Mouse (Mus musculus): ENCODE results near the gene Mical2. TPM values are rescaled to one million over a fixed set of nuclear protein-coding genes. Genes with fewer than 3 reads are reported as not detected.

Mical2 gene
- total and polyA plus RNA-seq, 3 experiments: 0.22 TPM; not detected in 2

- Histone ChIP-seq H3K27me3 (ENCODE audit: insufficient read depth, low read length) (no peaks in the 10 kb centered on the region; the same call in 1 of the 2 replicates), H3K36me3 (replicated peaks) (no peaks in the 10 kb centered on the region)
- no peak for ATAC-seq (ENCODE audit: extremely low read depth, insufficient number of reproducible peaks, low FRiP score, poor library complexity, severe bottlenecking)
These were observed 151.0 kb downstream of the Mical2 start for GRCm38 (mm10) chr7:112376611-112377010.

GRCm38 (mm10) chr7:112377314-112377713 is 151.7 kb downstream of the Mical2 start:
- H3K4me3 ChIP-seq (ENCODE audit: low read depth, low read length): no peak overlapping the region
- H3K36me3 ChIP-seq (replicated peaks): no peaks in the 10 kb centered on the region
- TF ChIP-seq GATA1 (IDR thresholded peaks at IDR 0.05; ENCODE audit: borderline replicate concordance, low read length) (no peak), GATA2 (IDR thresholded peaks at IDR 0.05; ENCODE audit: borderline replicate concordance, low read depth, low read length) (no peak), CTCF (IDR thresholded peaks at IDR 0.05; ENCODE audit: low read depth, low read length) (no peak), TAL1 (conservative IDR thresholded peaks at IDR 0.05; ENCODE audit: low read depth, low read length) (no peak), POLR2AphosphoS5 (IDR thresholded peaks at IDR 0.05; ENCODE audit: insufficient replicate concordance, low read depth, low read length) (no peak)
- H3K4me1 ChIP-seq (ENCODE audit: insufficient read depth, low read depth, low read length): no peaks in the 10 kb centered on the region
- H3K9me3 ChIP-seq (replicated peaks): peaks cover 19% of the 10 kb centered on the region
- no peaks in the 10 kb centered on the region; the same call in 1 of the 2 replicates for H3K27me3 ChIP-seq (ENCODE audit: insufficient read depth, low read length)
- ATAC-seq (ENCODE audit: extremely low read depth, insufficient number of reproducible peaks, low FRiP score, poor library complexity, severe bottlenecking) (no peak), DNase-seq (ENCODE audit: low spot score) (no peak)

More at GRCm38 (mm10) chr7:112376611-112377010, 151.0 kb downstream of the Mical2 start:
- TF ChIP-seq CTCF (IDR thresholded peaks at IDR 0.05; ENCODE audit: low read depth, low read length): no peak
- TF ChIP-seq GATA2 (IDR thresholded peaks at IDR 0.05; ENCODE audit: borderline replicate concordance, low read depth, low read length): no peak
- no peak for TF ChIP-seq POLR2AphosphoS5 (IDR thresholded peaks at IDR 0.05; ENCODE audit: insufficient replicate concordance, low read depth, low read length)
- TF ChIP-seq TAL1 (conservative IDR thresholded peaks at IDR 0.05; ENCODE audit: low read depth, low read length): no peak
- no peak for TF ChIP-seq GATA1 (IDR thresholded peaks at IDR 0.05; ENCODE audit: borderline replicate concordance, low read length)
- Histone ChIP-seq H3K4me1 (ENCODE audit: insufficient read depth, low read depth, low read length) (no peaks in the 10 kb centered on the region), H3K4me3 (ENCODE audit: low read depth, low read length) (no peak overlapping the region), H3K9me3 (replicated peaks) (peaks cover 20% of the 10 kb centered on the region)
- DNase-seq (ENCODE audit: low spot score): no peak

GRCm38 (mm10) chr7:112378056-112378455 is 152.4 kb downstream of the Mical2 start:
- TF ChIP-seq POLR2AphosphoS5 (IDR thresholded peaks at IDR 0.05; ENCODE audit: insufficient replicate concordance, low read depth, low read length): no peak
- TF ChIP-seq GATA2 (IDR thresholded peaks at IDR 0.05; ENCODE audit: borderline replicate concordance, low read depth, low read length): no peak
- no peak for TF ChIP-seq TAL1 (conservative IDR thresholded peaks at IDR 0.05; ENCODE audit: low read depth, low read length)
- no peak for TF ChIP-seq GATA1 (IDR thresholded peaks at IDR 0.05; ENCODE audit: borderline replicate concordance, low read length)
- no peak for TF ChIP-seq CTCF (IDR thresholded peaks at IDR 0.05; ENCODE audit: low read depth, low read length)

GRCm38 (mm10) chr7:112378476-112378875 is 152.8 kb downstream of the Mical2 start:
- Histone ChIP-seq H3K36me3 (replicated peaks) (no peaks in the 10 kb centered on the region), H3K4me1 (ENCODE audit: insufficient read depth, low read depth, low read length) (no peaks in the 10 kb centered on the region), H3K27me3 (ENCODE audit: insufficient read depth, low read length) (no peaks in the 10 kb centered on the region; the same call in 1 of the 2 replicates), H3K4me3 (ENCODE audit: low read depth, low read length) (no peak overlapping the region), H3K9me3 (replicated peaks) (peaks cover 22% of the 10 kb centered on the region)
- TF ChIP-seq POLR2AphosphoS5 (IDR thresholded peaks at IDR 0.05; ENCODE audit: insufficient replicate concordance, low read depth, low read length): no peak
- no peak for TF ChIP-seq GATA2 (IDR thresholded peaks at IDR 0.05; ENCODE audit: borderline replicate concordance, low read depth, low read length)
- TF ChIP-seq CTCF (IDR thresholded peaks at IDR 0.05; ENCODE audit: low read depth, low read length): no peak
- TF ChIP-seq TAL1 (conservative IDR thresholded peaks at IDR 0.05; ENCODE audit: low read depth, low read length): no peak
- no peak for TF ChIP-seq GATA1 (IDR thresholded peaks at IDR 0.05; ENCODE audit: borderline replicate concordance, low read length)
- no peak for DNase-seq (ENCODE audit: low spot score)
- ATAC-seq (ENCODE audit: extremely low read depth, insufficient number of reproducible peaks, low FRiP score, poor library complexity, severe bottlenecking): no peak

More at GRCm38 (mm10) chr7:112378056-112378455, 152.4 kb downstream of the Mical2 start:
- no peak overlapping the region for H3K4me3 ChIP-seq (ENCODE audit: low read depth, low read length)
- no peaks in the 10 kb centered on the region for H3K36me3 ChIP-seq (replicated peaks)
- no peak for DNase-seq (ENCODE audit: low spot score)
- H3K27me3 ChIP-seq (ENCODE audit: insufficient read depth, low read length): no peaks in the 10 kb centered on the region; the same call in 1 of the 2 replicates
- no peaks in the 10 kb centered on the region for H3K4me1 ChIP-seq (ENCODE audit: insufficient read depth, low read depth, low read length)
- no peak for ATAC-seq (ENCODE audit: extremely low read depth, insufficient number of reproducible peaks, low FRiP score, poor library complexity, severe bottlenecking)
- peaks cover 18% of the 10 kb centered on the region for H3K9me3 ChIP-seq (replicated peaks)

- TF ChIP-seq TAL1 (conservative IDR thresholded peaks at IDR 0.05; ENCODE audit: low read depth, low read length) (no peak), POLR2AphosphoS5 (IDR thresholded peaks at IDR 0.05; ENCODE audit: insufficient replicate concordance, low read depth, low read length) (no peak), CTCF (IDR thresholded peaks at IDR 0.05; ENCODE audit: low read depth, low read length) (no peak), GATA1 (IDR thresholded peaks at IDR 0.05; ENCODE audit: borderline replicate concordance, low read length) (no peak), GATA2 (IDR thresholded peaks at IDR 0.05; ENCODE audit: borderline replicate concordance, low read depth, low read length) (no peak)
- ATAC-seq (ENCODE audit: extremely low read depth, insufficient number of reproducible peaks, low FRiP score, poor library complexity, severe bottlenecking) (no peak), DNase-seq (ENCODE audit: low spot score) (no peak)
- Histone ChIP-seq H3K27me3 (ENCODE audit: insufficient read depth, low read length) (no peaks in the 10 kb centered on the region), H3K4me3 (ENCODE audit: low read depth, low read length) (no peak overlapping the region), H3K9me3 (replicated peaks) (peaks cover 13% of the 10 kb centered on the region), H3K36me3 (replicated peaks) (no peaks in the 10 kb centered on the region), H3K4me1 (ENCODE audit: insufficient read depth, low read depth, low read length) (no peaks in the 10 kb centered on the region)
These were observed 160.9 kb downstream of the Mical2 start for GRCm38 (mm10) chr7:112386521-112386920.

- TF ChIP-seq CTCF (IDR thresholded peaks at IDR 0.05; ENCODE audit: low read depth, low read length) (no peak), GATA2 (IDR thresholded peaks at IDR 0.05; ENCODE audit: borderline replicate concordance, low read depth, low read length) (no peak), GATA1 (IDR thresholded peaks at IDR 0.05; ENCODE audit: borderline replicate concordance, low read length) (no peak), TAL1 (conservative IDR thresholded peaks at IDR 0.05; ENCODE audit: low read depth, low read length) (no peak), POLR2AphosphoS5 (IDR thresholded peaks at IDR 0.05; ENCODE audit: insufficient replicate concordance, low read depth, low read length) (no peak)
- ATAC-seq (ENCODE audit: extremely low read depth, insufficient number of reproducible peaks, low FRiP score, poor library complexity, severe bottlenecking): no peak
- H3K36me3 ChIP-seq (replicated peaks): no peaks in the 10 kb centered on the region
- H3K4me1 ChIP-seq (ENCODE audit: insufficient read depth, low read depth, low read length): no peaks in the 10 kb centered on the region
- DNase-seq (ENCODE audit: low spot score): no peak
- no peaks in the 10 kb centered on the region for H3K27me3 ChIP-seq (ENCODE audit: insufficient read depth, low read length)
- H3K4me3 ChIP-seq (ENCODE audit: low read depth, low read length): no peak overlapping the region
- H3K9me3 ChIP-seq (replicated peaks): peaks cover 13% of the 10 kb centered on the region
These were observed 162.2 kb downstream of the Mical2 start for GRCm38 (mm10) chr7:112387876-112388275.

Data from G1E (cell line).